Mouse (Mus musculus) kidney, postnatal 0 days (tissue): Measurements from ENCODE around the gene Cacna2d4. TPM values are rescaled to one million over a fixed set of nuclear protein-coding genes. Genes with fewer than 3 reads are reported as not detected.
"Not testable (repeated sequence)": the region's sequence is repeated elsewhere in the genome, so short reads cannot be mapped to it uniquely, and the experiment has no call there.

Source experiments
- ATAC-seq: fragments of 200-750 bp; cut with Nextera tagmentation; replicated peaks from 2 replicates; pipeline ENCODE4 v1.8.0; 2017; ENCODE audit warnings: low read depth, moderate number of reproducible peaks, moderate TSS enrichment, moderate library complexity; ENCODE audit not compliant: low FRiP score
- DNase-seq: peaks from one replicate; pipeline ENCODE4 v3.0.0-alpha.2; 2016; ENCODE audit warnings: low spot score
- H3K27ac ChIP-seq: fragments of 300-500 bp; sonication (generic); 2 replicates; pipeline ENCODE4 v1.5.1; 2014; ENCODE audit warnings: mild to moderate bottlenecking
- H3K27me3 ChIP-seq: fragments of 300-500 bp; sonication (generic); 2 replicates; pipeline ENCODE4 v1.6.1; 2014; ENCODE audit warnings: low read length, mixed read lengths; ENCODE audit not compliant: insufficient read depth
- H3K36me3 ChIP-seq: fragments of 300-500 bp; sonication (generic); 2 replicates; pipeline ENCODE4 v1.6.1; 2014; ENCODE audit warnings: low read length, mixed read lengths; ENCODE audit not compliant: insufficient read depth
- H3K4me1 ChIP-seq: fragments of 300-500 bp; sonication (generic); replicated peaks from 2 replicates; pipeline ENCODE4 v1.6.1; 2014; ENCODE audit warnings: antibody characterized with exemption, low read length, mixed read lengths; ENCODE audit not compliant: insufficient read depth
- H3K4me2 ChIP-seq: fragments of 300-500 bp; sonication (generic); 2 replicates; pipeline ENCODE4 v1.6.1; 2014; ENCODE audit warnings: mild to moderate bottlenecking, low read length, moderate library complexity, mixed read lengths
- H3K4me3 ChIP-seq: fragments of 300-500 bp; sonication (generic); replicated peaks from 2 replicates; pipeline ENCODE4 v1.5.1; 2014; ENCODE audit warnings: low read depth, low read length
- H3K9ac ChIP-seq: fragments of 300-500 bp; sonication (generic); 2 replicates; pipeline ENCODE4 v1.6.1; 2014; ENCODE audit warnings: low read depth, low read length
- H3K9me3 ChIP-seq: fragments of 300-500 bp; sonication (generic); replicated peaks from 2 replicates; pipeline ENCODE4 v1.6.1; 2016; ENCODE audit warnings: low read length, inconsistent platforms, mixed read lengths
- CTCF ChIP-seq: IDR thresholded peaks from 2 replicates; pipeline ENCODE4 v1.5.1; 2016; ENCODE audit warnings: antibody characterized with exemption, low read depth, mild to moderate bottlenecking, moderate library complexity
- WGBS: fragments of 180-500 bp; shearing (Covaris S2); extraction: QIAGEN DNeasy Blood & Tissue Kit; methylation state at CpG from one replicate; pipeline ENCODE4 v1.1.7; 2014; 5-methylcytosine and 5-hydroxymethylcytosine counted together
- polyA plus RNA-seq: library from polyadenylated mRNA; unstranded; fragments of >200 nt; fragmentation: Nextera tagmentation; extraction: Ambion mirVana; gene quantifications from 2 replicates; pipeline ENCODE4 v1.2.1, GENCODE M21; 2015

Cacna2d4 gene
- polyA plus RNA-seq, 1 experiment from 2014 or later, result not detected

DNA sequence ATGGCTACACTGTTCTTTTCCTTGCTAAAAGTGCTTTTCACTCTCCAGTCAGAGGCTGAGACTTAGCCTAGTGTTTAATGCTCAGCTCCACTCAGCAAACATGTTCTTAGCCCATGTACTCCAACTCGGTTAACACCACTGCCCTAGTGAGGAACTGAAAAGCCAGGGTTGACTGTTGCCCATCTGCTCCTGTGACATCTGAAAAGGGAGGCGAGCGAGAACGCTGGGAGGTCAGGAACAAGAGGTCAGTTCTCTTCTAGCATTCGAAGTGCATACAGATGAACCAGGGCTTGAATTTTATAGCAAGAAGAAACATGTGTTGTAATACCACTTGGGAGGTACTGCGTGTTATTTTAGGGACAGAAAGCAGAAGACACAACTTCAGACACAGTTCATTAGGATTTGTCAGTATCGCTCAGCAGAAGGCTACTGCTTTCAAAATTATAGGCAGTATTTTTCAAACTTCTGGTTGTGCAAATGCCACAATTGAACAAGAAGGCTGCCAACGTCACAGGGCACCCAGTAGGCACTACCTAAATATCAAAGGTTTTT is 121.8 kb downstream of the Cacna2d4 start:
- Histone ChIP-seq H3K4me3 (no peak overlapping the region), H3K4me1 (no peaks in the 10 kb centered on the region), H3K9me3 (no peaks in the 10 kb centered on the region), H3K27ac (no peak overlapping the region), H3K9ac (no peak overlapping the region), H3K4me2 (no peak overlapping the region), H3K36me3 (peaks cover 52% of the 10 kb centered on the region), H3K27me3 (no peaks in the 10 kb centered on the region)
- no peak for TF ChIP-seq CTCF
- 86% methylated on average over 8 of the region's 8 CpGs for WGBS
- DNase-seq (no peak), ATAC-seq (no peak)

DNA sequence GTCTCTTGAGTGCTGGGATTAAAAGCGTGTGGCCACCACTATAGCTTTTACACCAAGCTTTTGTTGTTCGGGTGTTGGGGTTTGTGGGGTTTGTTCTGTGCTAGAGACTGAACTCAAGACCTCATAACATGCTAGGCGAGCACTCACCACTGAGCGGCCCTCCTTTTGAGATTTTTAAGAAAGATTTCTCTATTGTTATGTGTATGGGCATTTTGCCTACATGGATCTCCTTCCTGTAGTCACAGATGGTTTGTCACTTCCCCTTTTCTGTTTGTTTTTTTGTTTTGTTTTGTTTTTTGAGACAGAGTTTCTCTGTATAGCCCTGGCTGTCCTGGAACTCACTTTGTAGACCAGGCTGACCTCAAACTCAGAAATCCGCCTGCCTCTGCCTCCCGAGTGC is 123.9 kb downstream of the Cacna2d4 start:
- WGBS, result 92% methylated on average over 6 of the region's 6 CpGs
- not testable (repeated sequence) for H3K27ac ChIP-seq, H3K27me3 ChIP-seq, DNase-seq, H3K4me1 ChIP-seq, ATAC-seq, H3K9me3 ChIP-seq, H3K4me2 ChIP-seq, H3K9ac ChIP-seq, H3K4me3 ChIP-seq
- H3K36me3 ChIP-seq, result peaks cover 39% of the 10 kb centered on the region

DNA sequence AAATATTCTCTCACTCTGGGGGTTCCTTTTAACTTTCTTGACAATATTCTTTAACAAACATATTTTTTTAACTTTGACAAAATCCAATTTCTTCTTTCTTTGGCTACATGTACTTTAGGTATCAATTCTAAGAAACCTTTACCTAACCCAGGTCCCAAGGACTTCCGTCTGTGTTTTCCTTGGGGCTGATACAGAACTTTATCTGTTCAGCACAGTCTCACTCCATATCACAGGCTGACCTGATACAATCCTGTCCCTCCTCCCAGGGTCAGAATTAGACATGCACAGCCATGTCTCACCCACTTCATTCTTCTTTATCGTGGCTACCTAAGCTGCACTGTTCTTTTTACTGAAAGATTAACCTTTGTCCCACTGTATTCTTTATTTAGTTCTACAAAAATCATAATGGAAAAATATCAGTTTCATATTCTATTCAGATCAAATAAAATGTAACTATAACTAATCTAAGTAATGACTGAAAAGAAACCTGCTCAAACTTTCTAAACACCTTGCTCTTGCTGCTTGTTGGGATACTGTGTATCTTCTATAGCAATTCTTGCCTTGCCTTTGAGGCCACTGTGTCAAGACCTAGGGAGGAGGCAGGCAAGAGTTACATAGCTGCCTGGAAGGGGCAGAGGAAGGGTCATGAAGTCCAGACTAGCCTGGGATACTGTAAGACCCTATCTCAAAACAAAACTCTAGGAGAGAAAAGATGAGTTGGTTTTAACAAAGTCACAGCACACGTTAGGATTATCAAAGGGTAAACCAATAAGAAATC is 124.8 kb downstream of the Cacna2d4 start:
- no peak overlapping the region for H3K27ac ChIP-seq
- no peaks in the 10 kb centered on the region for H3K4me1 ChIP-seq
- H3K36me3 ChIP-seq, result peaks cover 36% of the 10 kb centered on the region
- no peak for TF ChIP-seq CTCF
- WGBS, result 93% methylated on average over 3 of the region's 3 CpGs
- ATAC-seq (no peak), DNase-seq (no peak)
- no peak overlapping the region for H3K4me3 ChIP-seq
- H3K27me3 ChIP-seq, result no peaks in the 10 kb centered on the region
- H3K9ac ChIP-seq, result no peak overlapping the region
- no peak overlapping the region for H3K4me2 ChIP-seq
- H3K9me3 ChIP-seq, result no peaks in the 10 kb centered on the region

- H3K27ac ChIP-seq, result no peak overlapping the region
- no peaks in the 10 kb centered on the region for H3K4me1 ChIP-seq
- ATAC-seq, result no peak
- no peak overlapping the region for H3K9ac ChIP-seq
- TF ChIP-seq CTCF, result no peak
- peaks cover 23% of the 10 kb centered on the region for H3K36me3 ChIP-seq
- H3K4me3 ChIP-seq, result no peak overlapping the region
- H3K27me3 ChIP-seq, result no peaks in the 10 kb centered on the region
- no peaks in the 10 kb centered on the region for H3K9me3 ChIP-seq
- no peak overlapping the region for H3K4me2 ChIP-seq
- 91% methylated on average over 5 of the region's 5 CpGs for WGBS
- DNase-seq, result no peak
Measured at GRCm38 (mm10) chr6:119363593-119363992, 127.3 kb downstream of the Cacna2d4 start.

DNA sequence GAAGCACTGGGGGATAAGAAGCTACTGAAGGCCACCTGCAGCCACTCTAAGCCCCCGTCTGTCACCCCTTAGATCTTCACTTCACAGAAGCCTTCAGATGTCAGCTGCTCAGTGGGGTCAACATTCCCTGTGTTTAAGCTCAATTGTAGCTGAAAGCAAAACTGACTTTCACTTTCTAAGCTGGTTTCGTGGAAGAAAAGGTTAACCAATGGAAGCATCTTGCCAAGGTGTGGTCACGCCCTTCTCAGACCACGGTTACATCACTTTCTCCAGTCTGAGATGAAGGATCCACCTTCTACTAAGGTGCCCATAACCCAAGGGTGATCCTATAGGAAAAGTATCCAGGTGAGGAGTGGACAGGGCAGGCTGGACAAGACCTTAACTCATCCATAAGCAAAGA is 130.5 kb downstream of the Cacna2d4 start:
- not testable (repeated sequence) for H3K4me3 ChIP-seq, H3K4me2 ChIP-seq, H3K27me3 ChIP-seq, H3K27ac ChIP-seq, DNase-seq, H3K9ac ChIP-seq, H3K9me3 ChIP-seq, ATAC-seq, H3K4me1 ChIP-seq
- peaks cover 18% of the 10 kb centered on the region; the same call in 1 of the 2 replicates for H3K36me3 ChIP-seq
- WGBS, result 94% methylated on average over 3 of the region's 4 CpGs

GRCm38 (mm10) chr6:119367382-119367781 is 131.1 kb downstream of the Cacna2d4 start:
- no peak for ATAC-seq
- no peak overlapping the region for H3K4me2 ChIP-seq
- no peak overlapping the region for H3K27ac ChIP-seq
- no peak for DNase-seq
- no peak overlapping the region for H3K9ac ChIP-seq
- peaks cover 18% of the 10 kb centered on the region; the same call in 1 of the 2 replicates for H3K36me3 ChIP-seq
- H3K4me1 ChIP-seq, result no peaks in the 10 kb centered on the region
- H3K27me3 ChIP-seq, result no peaks in the 10 kb centered on the region
- H3K4me3 ChIP-seq, result no peak overlapping the region
- WGBS, result 90% methylated on average over 2 of the region's 2 CpGs
- no peak for TF ChIP-seq CTCF
- no peaks in the 10 kb centered on the region for H3K9me3 ChIP-seq

- Histone ChIP-seq H3K4me3 (no peak overlapping the region), H3K27me3 (no peaks in the 10 kb centered on the region), H3K27ac (no peak overlapping the region), H3K4me2 (no peak overlapping the region), H3K9me3 (no peaks in the 10 kb centered on the region), H3K9ac (no peak overlapping the region), H3K36me3 (0 out of 2 replicates have a peak, but pooled peaks cover 5% of the 10 kb centered on the region), H3K4me1 (no peaks in the 10 kb centered on the region)
- ATAC-seq, result no peak
- no peak for DNase-seq
- peak; percentile 50; the same call in 1 of the 2 replicates for TF ChIP-seq CTCF
Measured at GRCm38 (mm10) chr6:119371624-119372023, 135.3 kb downstream of the Cacna2d4 start.
